9 mouse cellular contexts compared by ENCODE assay signal in genomic region chr10:119614726-119615125, GRCm38 (mm10).
DNase-seq lines count a peak whose midpoint lies in the region; TF ChIP-seq lines count a peak whose summit lies in the region.
"Had no signal": no experiment of that assay in that cellular context is flagged by ENCODE, and none has a peak within 500 bp of the region (broad histone marks: within the 10 kb centered on the region; RNA-seq: fewer than 3 reads in every experiment).

No protein-coding gene starts in this region.

- peak overlapping the region; percentile 51 for H3K4me3 ChIP-seq in gastrocnemius, adult 2 months

- no peak overlapping the region for H3K27ac ChIP-seq in gastrocnemius, adult 2 months

- intact Hi-C loops in gastrocnemius, adult 2 months (cut with DNase I), result no loop called here

- no peak for TF ChIP-seq CTCF in gastrocnemius, adult 2 months (IDR thresholded peaks at IDR 0.05)

- no peak for DNase-seq in gastrocnemius, adult 2 months
- no peak for DNase-seq in gastrocnemius, postnatal 4 days (ENCODE audit: low spot score in 2 of 2)
- peak; percentile 60 for DNase-seq in testis, postnatal 10 days (ENCODE audit: low spot score)
- DNase-seq in testis, postnatal 14 days (ENCODE audit: low spot score), result no peak
- peak; percentile 23 for DNase-seq in kidney, postnatal 14 days
- DNase-seq in cerebellum, adult 11 months, result no peak
- no peak for DNase-seq in spleen, adult 18-20 months
- DNase-seq in cerebellum, postnatal 4 days (ENCODE audit: low spot score in 2 of 2), result no peak
- DNase-seq: thymus, postnatal 36 days had no signal

Comparison
In these comparisons a context has a peak if more than half of its experiments do, and no peak if none do; other contexts are left out.
1. DNase-seq: peak in testis, postnatal 10 days (single experiment) and kidney, postnatal 14 days (single experiment); none in gastrocnemius, adult 2 months (single experiment), gastrocnemius, postnatal 4 days (0 of 2), testis, postnatal 14 days (single experiment), cerebellum, adult 11 months (single experiment), spleen, adult 18-20 months (0 of 2) and cerebellum, postnatal 4 days (0 of 2).